ENCODE assay signal across 26 mouse cellular contexts in the genomic region with DNA sequence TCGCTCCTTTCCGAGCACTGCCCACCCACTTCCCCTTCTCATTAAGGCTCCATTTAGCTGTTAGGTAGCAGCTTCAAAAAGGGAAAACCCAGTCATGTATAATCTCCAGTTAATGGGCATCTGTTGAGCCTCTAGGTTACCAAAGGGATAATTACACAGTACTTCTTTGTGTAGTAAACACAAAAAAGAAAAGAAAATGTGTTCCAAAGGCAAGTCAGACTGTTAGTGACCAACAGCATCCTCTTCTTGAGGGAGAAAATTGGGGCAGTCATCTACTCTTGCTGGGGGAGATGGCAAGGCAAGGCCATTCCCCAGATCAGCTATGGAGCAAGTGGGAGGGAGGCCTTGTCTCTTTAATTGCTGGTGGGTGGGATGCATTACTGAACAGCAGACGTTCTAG.
DNase-seq lines count a peak whose midpoint lies in the region; ATAC-seq and TF ChIP-seq lines count a peak whose summit lies in the region.
"Had no signal": no experiment of that assay in that cellular context is flagged by ENCODE, and none has a peak within 500 bp of the region (broad histone marks: within the 10 kb centered on the region; RNA-seq: fewer than 3 reads in every experiment).

No protein-coding gene starts in this region.

- peak overlapping the region; percentile 38; the same call in 1 of the 2 replicates for H3K27ac ChIP-seq in gastrocnemius, adult 2 months
- peak overlapping the region; percentile 35; the same call in 1 of the 2 replicates for H3K27ac ChIP-seq in limb, embryonic 12.5 days
- no peak overlapping the region for H3K27ac ChIP-seq in limb, embryonic 10.5 days
- H3K27ac ChIP-seq in CH12.LX (ENCODE audit: insufficient read depth, low read depth) = no peak overlapping the region
- H3K27ac ChIP-seq in neural tube, embryonic 15.5 days (replicated peaks) = no peak overlapping the region
- H3K27ac ChIP-seq: forebrain, embryonic 10.5 days; forebrain, embryonic 15.5 days; heart, adult 2 months; heart, embryonic 10.5 days; heart, embryonic 13.5 days; hindbrain, embryonic 14.5 days; hindbrain, postnatal 0 days had no signal

- TF ChIP-seq POLR2A in CH12.LX (IDR thresholded peaks at IDR 0.05; ENCODE audit: low read depth, low read length) = no peak

- 48% methylated on average over 3 of the region's 3 CpGs for WGBS in limb, embryonic 12.5 days
- 67% methylated on average over 3 of the region's 3 CpGs for WGBS in limb, embryonic 10.5 days
- 46% methylated on average over 3 of the region's 3 CpGs for WGBS in neural tube, embryonic 15.5 days

- peaks cover 39% of the 10 kb centered on the region for H3K79me2 ChIP-seq in CH12.LX (replicated peaks; ENCODE audit: control insufficient read depth, extremely low read depth, insufficient read depth, poor library complexity, severe bottlenecking)

- H3K4me2 ChIP-seq in limb, embryonic 12.5 days = no peak overlapping the region
- H3K4me2 ChIP-seq in CH12.LX (ENCODE audit: insufficient read depth, low read depth, poor library complexity, severe bottlenecking) = peak overlapping the region; percentile 34
- H3K4me2 ChIP-seq in neural tube, embryonic 15.5 days = no peak overlapping the region
- H3K4me2 ChIP-seq: forebrain, embryonic 15.5 days; heart, embryonic 13.5 days; hindbrain, embryonic 14.5 days had no signal

- no peak for ATAC-seq in limb, embryonic 12.5 days (ENCODE audit: insufficient number of reproducible peaks, insufficient read depth, low FRiP score, low TSS enrichment, low read depth)
- no peak for ATAC-seq in neural tube, embryonic 15.5 days (ENCODE audit: low FRiP score)
- ATAC-seq: CD4-positive, CD25-positive, alpha-beta regulatory T cell, adult 4 months; forebrain, embryonic 15.5 days; hindbrain, postnatal 0 days; inflammation-experienced regulatory T-cells, adult 6 months; intestine, postnatal 0 days; Patski had no signal

- TF ChIP-seq CTCF in gastrocnemius, adult 2 months (IDR thresholded peaks at IDR 0.05) = no peak
- TF ChIP-seq CTCF in CH12.LX (conservative IDR thresholded peaks at IDR 0.05 in 1 of 2, IDR thresholded peaks at IDR 0.05 in 1 of 2; ENCODE audit: low read depth in 2 of 2, low read length in 2 of 2) = no peak

- intact Hi-C loops in gastrocnemius, adult 2 months (cut with DNase I) = loop anchor here (5.0 to 10.0 kb wide), 2 partner anchors 65 to 173 kb away; a partner anchor contains a TSS

- no peaks in the 10 kb centered on the region for H3K9me3 ChIP-seq in limb, embryonic 12.5 days
- no peaks in the 10 kb centered on the region for H3K9me3 ChIP-seq in limb, embryonic 10.5 days (replicated peaks)
- no peaks in the 10 kb centered on the region for H3K9me3 ChIP-seq in CH12.LX (replicated peaks; ENCODE audit: low read length)
- no peaks in the 10 kb centered on the region for H3K9me3 ChIP-seq in neural tube, embryonic 15.5 days (replicated peaks)
- H3K9me3 ChIP-seq: forebrain, embryonic 10.5 days; forebrain, embryonic 15.5 days; heart, embryonic 10.5 days; heart, embryonic 13.5 days had no signal

- H3K4me3 ChIP-seq in gastrocnemius, adult 2 months = no peak overlapping the region
- no peak overlapping the region for H3K4me3 ChIP-seq in limb, embryonic 12.5 days (replicated peaks)
- no peak overlapping the region for H3K4me3 ChIP-seq in limb, embryonic 10.5 days
- no peak overlapping the region for H3K4me3 ChIP-seq in CH12.LX (replicated peaks in 1 of 3; ENCODE audit: low read depth in 2 of 3, low read length in 2 of 3, poor library complexity in 1 of 3)
- H3K4me3 ChIP-seq in neural tube, embryonic 15.5 days (replicated peaks) = no peak overlapping the region
- H3K4me3 ChIP-seq: forebrain, embryonic 10.5 days; forebrain, embryonic 15.5 days; heart, adult 2 months; heart, embryonic 10.5 days; heart, embryonic 13.5 days had no signal

- peaks cover 9% of the 10 kb centered on the region for H3K36me3 ChIP-seq in limb, embryonic 12.5 days
- peaks cover 14% of the 10 kb centered on the region for H3K36me3 ChIP-seq in limb, embryonic 10.5 days
- peaks cover 4 to 45% of the 10 kb centered on the region in 2 experiments for H3K36me3 ChIP-seq in CH12.LX (replicated peaks in 1 of 2; ENCODE audit: control insufficient read depth in 1 of 2, insufficient read depth in 1 of 2, low read length in 1 of 2)
- peaks cover 7% of the 10 kb centered on the region for H3K36me3 ChIP-seq in neural tube, embryonic 15.5 days
- H3K36me3 ChIP-seq: forebrain, embryonic 15.5 days had no signal

- in situ Hi-C loops in CH12.LX (cut with MboI; ENCODE audit: low pct_ligation_motif_present, low pct_unique_long_range_greater_than_20kb, low sequenced_read_pairs) = loop anchor here (5.0 to 10.0 kb wide), 2 partner anchors 85 to 173 kb away; a partner anchor contains a TSS

- TF ChIP-seq EP300 in CH12.LX (IDR thresholded peaks at IDR 0.05; ENCODE audit: low read length) = 0 out of 2 replicates have a peak, but pooled peaks have one; percentile 16

- no peak for TF ChIP-seq RAD21 in CH12.LX (IDR thresholded peaks at IDR 0.05; ENCODE audit: low read depth, low read length)

- dilution Hi-C loops in CH12.LX (cut with MboI; ENCODE audit: extremely low pct_ligation_motif_present, extremely low pct_unique_long_range_greater_than_20kb, low sequenced_read_pairs) = no loop called here

- peaks cover 18% of the 10 kb centered on the region for H3K4me1 ChIP-seq in limb, embryonic 12.5 days (replicated peaks)
- no peaks in the 10 kb centered on the region for H3K4me1 ChIP-seq in limb, embryonic 10.5 days
- peaks cover 19 to 70% of the 10 kb centered on the region in 2 experiments for H3K4me1 ChIP-seq in CH12.LX (ENCODE audit: control insufficient read depth in 1 of 2, insufficient read depth in 2 of 2)
- H3K4me1 ChIP-seq in neural tube, embryonic 15.5 days = peaks cover 25% of the 10 kb centered on the region

- H3K27me3 ChIP-seq in limb, embryonic 12.5 days = no peaks in the 10 kb centered on the region
- H3K27me3 ChIP-seq in limb, embryonic 10.5 days (ENCODE audit: low read depth, poor library complexity, severe bottlenecking) = no peaks in the 10 kb centered on the region
- no peaks in the 10 kb centered on the region for H3K27me3 ChIP-seq in CH12.LX (replicated peaks)
- no peaks in the 10 kb centered on the region for H3K27me3 ChIP-seq in neural tube, embryonic 15.5 days (replicated peaks)
- H3K27me3 ChIP-seq: forebrain, embryonic 15.5 days; heart, embryonic 13.5 days; Patski had no signal

- DNase-seq in gastrocnemius, adult 2 months = no peak
- DNase-seq in gastrocnemius, adult 8-10 months (ENCODE audit: low spot score in 2 of 2) = no peak
- no peak for DNase-seq in limb, embryonic 10.5 days (ENCODE audit: low spot score)
- DNase-seq in CH12.LX (ENCODE audit: extremely low read depth) = peak; percentile 68
- DNase-seq in Muller cell, postnatal 12 days (ENCODE audit: inconsistent ontology term) = peak; percentile 73
- DNase-seq: adrenal gland, postnatal 10 days; adrenal gland, postnatal 36 days; cerebellum, adult 11 months; cerebellum, adult 8-10 months; cerebellum, postnatal 14 days; gastrocnemius, postnatal 14 days; heart, adult 2 months; heart, postnatal 14 days; heart, postnatal 4 days had no signal

- no peak overlapping the region for H3K9ac ChIP-seq in limb, embryonic 12.5 days (replicated peaks)
- H3K9ac ChIP-seq in CH12.LX (ENCODE audit: insufficient read depth, low read depth) = no peak overlapping the region
- H3K9ac ChIP-seq in neural tube, embryonic 15.5 days (replicated peaks) = no peak overlapping the region
- H3K9ac ChIP-seq: forebrain, embryonic 15.5 days; heart, embryonic 13.5 days; hindbrain, embryonic 14.5 days had no signal

TF ChIP-seq in CH12.LX, 34 proteins besides CTCF, POLR2A, EP300 and RAD21:
- TF ChIP-seq MAX (IDR thresholded peaks at IDR 0.05; ENCODE audit: low read length) (no peak), JUND (conservative IDR thresholded peaks at IDR 0.05; ENCODE audit: low read depth, low read length) (no peak), GABPA (IDR thresholded peaks at IDR 0.05; ENCODE audit: insufficient replicate concordance, low read depth, low read length) (no peak), TCF12 (IDR thresholded peaks at IDR 0.05; ENCODE audit: low read depth, low read length) (no peak), SMC3 (IDR thresholded peaks at IDR 0.05; ENCODE audit: low read depth, low read length) (no peak), JUN (IDR thresholded peaks at IDR 0.05; ENCODE audit: insufficient read depth, low read depth, low read length) (no peak), ZC3H11A (IDR thresholded peaks at IDR 0.05; ENCODE audit: low read depth, low read length) (no peak), ZNF384 (IDR thresholded peaks at IDR 0.05; ENCODE audit: low read depth, low read length) (0 out of 2 replicates have a peak, but pooled peaks have one; percentile 12), RCOR1 (conservative IDR thresholded peaks at IDR 0.05; ENCODE audit: low read depth, low read length) (no peak), MEF2A (IDR thresholded peaks at IDR 0.05; ENCODE audit: borderline replicate concordance, low read depth, low read length) (0 out of 2 replicates have a peak, but pooled peaks have one; percentile 19), UBTF (IDR thresholded peaks at IDR 0.05; ENCODE audit: low read depth, low read length) (no peak)

Comparison
In these comparisons a context has a peak if more than half of its experiments do, and no peak if none do; other contexts are left out.
1. H3K27ac ChIP-seq: peak in gastrocnemius, adult 2 months (single experiment) and limb, embryonic 12.5 days (single experiment); none in limb, embryonic 10.5 days (single experiment), CH12.LX (single experiment) and neural tube, embryonic 15.5 days (single experiment).
2. DNase-seq: peak in CH12.LX (single experiment) and Muller cell, postnatal 12 days (single experiment); none in gastrocnemius, adult 2 months (single experiment), gastrocnemius, adult 8-10 months (0 of 2) and limb, embryonic 10.5 days (single experiment).